Mouse (Mus musculus): ENCODE results near the gene Cda. TPM values are rescaled to one million over a fixed set of nuclear protein-coding genes. Genes with fewer than 3 reads are reported as not detected.

The Cda gene
- polyA plus RNA-seq, 1 experiment from 2014 or later: 14.1 TPM

DNA sequence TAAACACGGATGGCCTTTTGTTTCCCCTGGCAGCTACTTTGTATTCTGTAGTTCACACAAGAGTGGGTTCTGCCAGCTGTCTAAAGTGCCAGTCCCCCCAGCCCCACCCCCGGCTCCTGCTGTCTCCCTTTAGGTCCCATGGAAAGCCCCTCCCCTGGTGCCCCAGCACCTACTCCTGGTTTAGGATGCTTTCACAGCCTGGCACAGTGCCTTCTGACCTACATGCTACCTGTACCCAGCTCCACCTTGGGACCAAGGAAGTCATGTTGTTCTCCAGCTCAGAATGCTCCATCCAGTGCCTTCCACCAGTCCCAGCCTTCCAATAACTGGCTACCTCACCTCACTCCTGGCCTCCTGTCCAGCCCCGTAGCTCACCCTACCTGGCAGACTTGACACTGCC is 60.8 kb downstream of the Cda start:
- Histone ChIP-seq H3K36me3 (ENCODE audit: control insufficient read depth, insufficient read depth, low read length) (peaks cover 53% of the 10 kb centered on the region), H3K9me3 (ENCODE audit: control insufficient read depth, low read length) (no peaks in the 10 kb centered on the region), H3K4me2 (ENCODE audit: low read length) (no peak overlapping the region), H3K27ac (replicated peaks in 1 of 2; ENCODE audit: control insufficient read depth in 1 of 2, insufficient read depth in 1 of 2, low read depth in 2 of 2, low read length in 2 of 2) (no peak overlapping the region), H3K4me3 (ENCODE audit: control insufficient read depth in 1 of 2, insufficient read depth in 1 of 2, low read depth in 1 of 2, low read length in 2 of 2) (no peak overlapping the region), H3K9ac (ENCODE audit: low read length) (no peak overlapping the region), H3K4me1 (ENCODE audit: control insufficient read depth in 2 of 2, insufficient read depth in 2 of 2, low read length in 2 of 2) (peaks cover 9 to 14% of the 10 kb centered on the region in 2 experiments), H3K27me3 (ENCODE audit: control insufficient read depth, insufficient read depth, low read length) (no peaks in the 10 kb centered on the region)
- 86% methylated on average over 3 of the region's 3 CpGs for WGBS
- ATAC-seq (ENCODE audit: insufficient number of reproducible peaks, insufficient read depth, low FRiP score, low read depth): no peak

DNA sequence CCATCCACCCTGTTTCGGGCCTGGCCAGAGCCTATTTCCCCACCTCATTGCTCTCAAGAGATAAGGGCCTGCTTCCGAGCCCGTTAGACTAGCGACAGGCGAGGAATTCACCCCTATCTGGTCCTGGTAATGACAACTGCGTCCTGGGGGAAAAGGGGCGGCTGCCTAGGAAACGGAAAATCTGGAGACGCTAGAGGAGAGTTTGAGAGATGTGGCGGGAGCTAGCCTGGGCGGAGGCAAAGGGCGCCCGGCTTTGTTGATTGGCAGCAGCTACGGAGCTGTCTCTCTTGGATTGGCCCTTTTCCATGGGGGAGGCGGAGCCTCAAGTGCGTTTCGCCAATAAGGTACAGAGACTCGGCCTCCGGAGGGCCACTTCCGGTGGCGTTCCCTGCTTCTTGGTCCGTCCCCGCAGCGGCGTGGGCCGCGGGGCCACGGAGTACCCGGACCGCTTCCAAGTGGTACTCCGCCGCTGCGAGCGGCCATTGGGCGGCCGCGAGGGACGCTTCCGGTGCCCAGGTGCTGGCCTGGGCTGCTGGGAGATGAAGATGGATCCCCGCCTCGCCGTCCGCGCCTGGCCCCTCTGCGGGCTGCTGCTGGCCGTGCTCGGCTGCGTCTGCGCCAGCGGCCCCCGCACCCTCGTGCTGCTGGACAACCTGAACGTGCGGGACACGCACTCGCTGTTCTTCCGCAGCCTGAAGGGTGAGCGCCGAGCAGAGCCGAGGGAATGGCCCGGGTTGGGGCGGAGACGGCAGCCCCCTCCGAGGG is 63.3 kb downstream of the Cda start, which contains the start of gene Ddost:
Gene Ddost, plus strand, starts transcription at position 391 of the 765 bp plus-strand sequence.
- Histone ChIP-seq H3K4me2 (ENCODE audit: low read length) (peak within 1 kb of the TSS; percentile 87), H3K4me3 (ENCODE audit: control insufficient read depth in 1 of 2, insufficient read depth in 1 of 2, low read depth in 1 of 2, low read length in 2 of 2) (peak within 1 kb of the TSS; percentile 89 to 91), H3K36me3 (ENCODE audit: control insufficient read depth, insufficient read depth, low read length) (peaks cover 29% of the 10 kb centered on the region), H3K9ac (ENCODE audit: low read length) (peak within 1 kb of the TSS; percentile 93), H3K9me3 (ENCODE audit: control insufficient read depth, low read length) (no peaks in the 10 kb centered on the region), H3K4me1 (ENCODE audit: control insufficient read depth in 2 of 2, insufficient read depth in 2 of 2, low read length in 2 of 2) (peaks cover 9 to 14% of the 10 kb centered on the region in 2 experiments), H3K27me3 (ENCODE audit: control insufficient read depth, insufficient read depth, low read length) (no peaks in the 10 kb centered on the region), H3K27ac (replicated peaks in 1 of 2; ENCODE audit: control insufficient read depth in 1 of 2, insufficient read depth in 1 of 2, low read depth in 2 of 2, low read length in 2 of 2) (peak within 1 kb of the TSS; percentile 76 to 78)
- under 1% methylated on average over 64 of the region's 64 CpGs for WGBS
- ATAC-seq (ENCODE audit: insufficient number of reproducible peaks, insufficient read depth, low FRiP score, low read depth): peak; percentile 96

DNA sequence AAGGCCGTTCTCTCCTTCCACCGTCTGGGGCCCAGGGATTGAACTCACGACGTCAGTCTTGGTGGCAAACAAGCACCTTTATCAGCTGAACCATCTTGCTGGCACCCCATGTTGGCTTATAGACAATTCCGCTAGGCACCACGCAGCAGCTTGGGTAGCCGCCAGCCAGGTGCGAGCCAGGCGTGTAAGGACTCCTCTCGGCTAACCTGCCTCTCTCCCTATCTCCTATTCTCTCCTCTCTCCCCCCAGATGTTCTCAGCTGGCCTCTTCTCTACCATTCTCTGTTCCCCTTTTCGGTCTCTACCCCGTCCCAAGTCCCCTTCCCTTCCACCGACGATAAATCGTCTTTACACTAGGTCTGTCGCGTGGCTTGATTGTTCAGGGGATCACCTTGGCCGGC is 64.0 kb downstream of the Cda start:
- peak overlapping the region; percentile 87 for H3K4me2 ChIP-seq (ENCODE audit: low read length)
- 13% methylated on average over 18 of the region's 18 CpGs for WGBS
- peaks cover 21% of the 10 kb centered on the region for H3K36me3 ChIP-seq (ENCODE audit: control insufficient read depth, insufficient read depth, low read length)
- no peak for ATAC-seq (ENCODE audit: insufficient number of reproducible peaks, insufficient read depth, low FRiP score, low read depth)
- H3K9ac ChIP-seq (ENCODE audit: low read length): peak overlapping the region; percentile 84
- no peaks in the 10 kb centered on the region for H3K27me3 ChIP-seq (ENCODE audit: control insufficient read depth, insufficient read depth, low read length)
- peak overlapping the region; percentile 68 to 89 for H3K4me3 ChIP-seq (ENCODE audit: control insufficient read depth in 1 of 2, insufficient read depth in 1 of 2, low read depth in 1 of 2, low read length in 2 of 2)
- peak overlapping the region; percentile 76 to 78 for H3K27ac ChIP-seq (replicated peaks in 1 of 2; ENCODE audit: control insufficient read depth in 1 of 2, insufficient read depth in 1 of 2, low read depth in 2 of 2, low read length in 2 of 2)
- peaks cover 9 to 14% of the 10 kb centered on the region in 2 experiments for H3K4me1 ChIP-seq (ENCODE audit: control insufficient read depth in 2 of 2, insufficient read depth in 2 of 2, low read length in 2 of 2)
- no peaks in the 10 kb centered on the region for H3K9me3 ChIP-seq (ENCODE audit: control insufficient read depth, low read length)

DNA sequence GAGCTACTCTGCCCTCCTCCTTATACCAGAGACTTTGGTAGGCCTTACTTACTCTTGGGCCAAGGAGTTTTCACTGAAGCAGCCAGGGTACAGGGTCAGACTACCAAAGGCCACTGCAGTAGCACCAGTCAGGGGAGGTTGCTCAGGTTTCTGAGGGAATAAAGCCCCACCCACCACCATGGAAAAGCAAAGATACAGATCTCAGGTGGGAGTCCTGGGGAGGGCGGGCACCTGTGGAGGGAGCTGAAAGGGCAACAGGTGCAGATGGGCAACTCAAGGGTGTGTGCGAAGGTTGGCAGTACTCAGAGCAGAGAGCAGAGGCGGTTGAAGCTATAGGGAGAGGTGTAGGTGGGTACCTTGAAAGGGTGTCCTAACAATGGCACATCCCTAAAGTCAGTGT is 64.8 kb downstream of the Cda start:
- 88% methylated on average over 3 of the region's 3 CpGs for WGBS
- H3K9me3 ChIP-seq (ENCODE audit: control insufficient read depth, low read length): no peaks in the 10 kb centered on the region
- H3K27ac ChIP-seq (replicated peaks in 1 of 2; ENCODE audit: control insufficient read depth in 1 of 2, insufficient read depth in 1 of 2, low read depth in 2 of 2, low read length in 2 of 2): no peak overlapping the region
- H3K27me3 ChIP-seq (ENCODE audit: control insufficient read depth, insufficient read depth, low read length): no peaks in the 10 kb centered on the region
- no peak overlapping the region for H3K4me2 ChIP-seq (ENCODE audit: low read length)
- H3K36me3 ChIP-seq (ENCODE audit: control insufficient read depth, insufficient read depth, low read length): peaks cover 14% of the 10 kb centered on the region
- no peak for ATAC-seq (ENCODE audit: insufficient number of reproducible peaks, insufficient read depth, low FRiP score, low read depth)
- peaks cover 9 to 14% of the 10 kb centered on the region in 2 experiments for H3K4me1 ChIP-seq (ENCODE audit: control insufficient read depth in 2 of 2, insufficient read depth in 2 of 2, low read length in 2 of 2)
- H3K4me3 ChIP-seq (ENCODE audit: control insufficient read depth in 1 of 2, insufficient read depth in 1 of 2, low read depth in 1 of 2, low read length in 2 of 2): no peak overlapping the region
- no peak overlapping the region for H3K9ac ChIP-seq (ENCODE audit: low read length)

DNA sequence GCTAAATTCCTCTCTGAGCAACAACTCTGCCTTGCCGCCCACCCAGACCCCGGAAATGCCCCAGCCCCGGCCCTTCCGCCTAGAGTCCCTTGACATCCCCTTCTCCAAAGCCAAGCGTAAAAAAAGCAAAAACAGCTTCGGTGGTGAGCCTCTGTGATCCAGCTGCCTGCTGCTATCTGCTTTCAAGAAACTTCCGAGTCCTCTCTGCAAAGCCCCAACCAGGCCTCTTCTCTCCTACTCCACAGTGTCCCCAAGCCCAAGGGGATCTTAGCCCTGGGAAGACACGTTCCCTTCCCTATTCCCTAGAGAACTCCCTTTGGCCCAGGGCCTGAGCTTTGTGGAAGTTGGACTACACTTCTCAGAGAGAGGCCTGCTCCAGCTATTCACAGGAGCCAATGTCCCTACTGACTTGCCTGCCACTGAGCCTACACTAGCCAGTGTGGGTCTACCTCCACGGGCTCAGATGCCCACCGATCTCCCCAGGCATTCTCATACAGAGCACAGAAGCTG is 66.5 kb downstream of the Cda start:
- Histone ChIP-seq H3K27ac (replicated peaks in 1 of 2; ENCODE audit: control insufficient read depth in 1 of 2, insufficient read depth in 1 of 2, low read depth in 2 of 2, low read length in 2 of 2) (no peak overlapping the region), H3K4me1 (ENCODE audit: control insufficient read depth in 2 of 2, insufficient read depth in 2 of 2, low read length in 2 of 2) (peaks cover 9 to 14% of the 10 kb centered on the region in 2 experiments), H3K4me2 (ENCODE audit: low read length) (no peak overlapping the region), H3K4me3 (ENCODE audit: control insufficient read depth in 1 of 2, insufficient read depth in 1 of 2, low read depth in 1 of 2, low read length in 2 of 2) (no peak overlapping the region), H3K36me3 (ENCODE audit: control insufficient read depth, insufficient read depth, low read length) (no peaks in the 10 kb centered on the region), H3K27me3 (ENCODE audit: control insufficient read depth, insufficient read depth, low read length) (no peaks in the 10 kb centered on the region), H3K9me3 (ENCODE audit: control insufficient read depth, low read length) (no peaks in the 10 kb centered on the region), H3K9ac (ENCODE audit: low read length) (no peak overlapping the region)
- WGBS: 76% methylated on average over 10 of the region's 10 CpGs
- no peak for ATAC-seq (ENCODE audit: insufficient number of reproducible peaks, insufficient read depth, low FRiP score, low read depth)

DNA sequence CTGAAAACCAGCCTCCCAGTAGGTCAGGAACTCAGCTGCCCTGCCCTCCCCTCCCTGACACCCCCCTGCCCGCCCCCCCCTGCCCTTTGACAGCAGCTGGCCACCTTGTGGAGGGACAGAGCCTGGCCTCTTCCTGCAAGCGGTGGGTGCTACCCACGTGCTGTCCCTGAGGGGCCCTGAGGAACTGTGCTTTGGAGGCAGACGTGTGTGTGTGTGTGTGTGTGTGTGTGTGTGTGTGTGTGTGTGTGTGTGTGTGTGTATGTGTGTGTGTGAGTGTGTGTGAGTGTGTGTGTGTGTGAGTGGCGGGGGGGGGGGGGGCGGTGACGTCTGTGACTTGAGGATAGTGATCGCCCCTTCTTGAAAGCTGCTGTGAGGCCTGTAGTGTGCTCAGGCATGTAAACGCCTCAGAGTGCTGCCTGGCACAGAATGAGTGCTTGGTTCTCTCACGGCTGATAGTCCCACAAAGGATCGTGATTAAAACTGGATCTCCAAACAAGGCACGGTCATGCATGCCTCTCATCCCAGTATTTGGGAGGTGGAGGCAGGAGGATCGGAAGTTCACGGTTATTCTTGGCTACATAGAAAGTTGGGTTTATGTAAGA is 73.7 kb downstream of the Cda start:
- no peak for ATAC-seq (ENCODE audit: insufficient number of reproducible peaks, insufficient read depth, low FRiP score, low read depth)
- Histone ChIP-seq H3K27me3 (ENCODE audit: control insufficient read depth, insufficient read depth, low read length) (no peaks in the 10 kb centered on the region), H3K27ac (replicated peaks in 1 of 2; ENCODE audit: control insufficient read depth in 1 of 2, insufficient read depth in 1 of 2, low read depth in 2 of 2, low read length in 2 of 2) (no peak overlapping the region), H3K4me2 (ENCODE audit: low read length) (no peak overlapping the region), H3K9ac (ENCODE audit: low read length) (no peak overlapping the region), H3K36me3 (ENCODE audit: control insufficient read depth, insufficient read depth, low read length) (no peaks in the 10 kb centered on the region), H3K4me3 (ENCODE audit: control insufficient read depth in 1 of 2, insufficient read depth in 1 of 2, low read depth in 1 of 2, low read length in 2 of 2) (no peak overlapping the region), H3K9me3 (ENCODE audit: control insufficient read depth, low read length) (no peaks in the 10 kb centered on the region), H3K4me1 (ENCODE audit: control insufficient read depth in 2 of 2, insufficient read depth in 2 of 2, low read length in 2 of 2) (no peaks in the 10 kb centered on the region)
- WGBS: 71% methylated on average over 11 of the region's 14 CpGs

DNA sequence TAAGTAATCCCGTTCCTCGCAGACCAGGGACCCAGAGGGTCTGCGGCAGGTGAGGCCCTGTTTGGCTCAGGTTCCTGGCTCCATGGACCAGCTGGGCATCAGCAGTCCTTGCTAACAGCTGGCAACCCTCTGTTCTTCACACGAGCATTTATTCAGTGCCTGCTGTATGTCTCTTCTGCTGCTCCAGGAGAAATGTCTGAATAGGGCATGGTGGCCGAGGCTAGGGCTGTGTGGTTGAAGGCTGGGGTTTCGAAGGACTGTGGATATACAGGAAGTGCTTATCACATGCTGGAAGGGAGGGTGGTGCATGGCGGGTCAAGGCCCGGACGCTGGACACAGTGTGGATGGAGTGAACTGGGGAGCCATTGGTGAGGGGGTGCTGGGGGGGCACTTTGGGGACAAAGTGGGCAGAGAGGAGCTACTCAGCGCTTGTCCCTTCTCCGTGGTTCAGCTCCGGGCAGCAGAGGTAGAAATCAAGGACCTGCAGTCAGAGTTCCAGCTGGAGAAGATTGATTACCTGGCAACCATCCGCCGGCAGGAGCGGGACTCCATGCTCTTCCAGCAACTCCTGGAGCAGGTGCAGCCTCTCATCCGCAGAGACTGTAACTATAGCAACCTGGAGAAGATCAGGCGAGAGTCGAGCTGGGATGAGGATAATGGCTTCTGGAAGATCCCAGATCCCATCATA is 74.4 kb downstream of the Cda start:
- Histone ChIP-seq H3K27me3 (ENCODE audit: control insufficient read depth, insufficient read depth, low read length) (no peaks in the 10 kb centered on the region), H3K4me1 (ENCODE audit: control insufficient read depth in 2 of 2, insufficient read depth in 2 of 2, low read length in 2 of 2) (no peaks in the 10 kb centered on the region)

More for the DNA sequence above, 74.4 kb downstream of the Cda start:
- no peak for ATAC-seq (ENCODE audit: insufficient number of reproducible peaks, insufficient read depth, low FRiP score, low read depth)
- no peaks in the 10 kb centered on the region for H3K36me3 ChIP-seq (ENCODE audit: control insufficient read depth, insufficient read depth, low read length)
- H3K9ac ChIP-seq (ENCODE audit: low read length): no peak overlapping the region
- no peak overlapping the region for H3K27ac ChIP-seq (replicated peaks in 1 of 2; ENCODE audit: control insufficient read depth in 1 of 2, insufficient read depth in 1 of 2, low read depth in 2 of 2, low read length in 2 of 2)
- no peaks in the 10 kb centered on the region for H3K9me3 ChIP-seq (ENCODE audit: control insufficient read depth, low read length)
- no peak overlapping the region for H3K4me3 ChIP-seq (ENCODE audit: control insufficient read depth in 1 of 2, insufficient read depth in 1 of 2, low read depth in 1 of 2, low read length in 2 of 2)
- H3K4me2 ChIP-seq (ENCODE audit: low read length): no peak overlapping the region
- WGBS: 78% methylated on average over 18 of the region's 18 CpGs
